Mouse (Mus musculus): ENCODE data around the gene Polr1a.

Polr1a gene

DNA sequence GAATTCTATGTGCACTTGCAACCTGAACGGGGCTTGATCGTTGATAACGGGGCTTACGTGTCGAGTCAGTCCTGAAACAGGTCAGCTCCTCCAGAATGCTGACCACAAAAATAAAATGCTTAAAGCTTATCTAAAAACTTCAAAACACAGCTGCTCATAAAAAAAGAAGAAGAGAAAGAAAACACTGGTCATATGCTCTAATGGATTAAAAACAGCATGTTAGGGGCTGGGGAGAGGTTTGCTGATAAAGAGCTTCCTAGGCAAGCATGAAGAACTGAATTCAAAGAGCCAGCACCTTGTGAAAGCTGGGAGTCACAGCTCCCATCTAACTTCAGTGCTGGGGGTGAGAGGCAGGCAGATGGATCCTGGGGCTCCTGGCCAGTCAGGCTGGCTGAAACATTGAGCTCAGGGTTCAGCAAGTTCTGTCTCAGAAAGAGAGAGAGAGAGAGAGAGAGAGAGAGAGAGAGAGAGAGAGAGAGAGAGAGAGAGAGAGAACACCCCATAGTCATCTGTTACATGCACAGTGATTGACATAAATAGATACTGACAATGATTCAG is 92.4 kb downstream of the Polr1a start:
- DNase-seq = no peak

DNA sequence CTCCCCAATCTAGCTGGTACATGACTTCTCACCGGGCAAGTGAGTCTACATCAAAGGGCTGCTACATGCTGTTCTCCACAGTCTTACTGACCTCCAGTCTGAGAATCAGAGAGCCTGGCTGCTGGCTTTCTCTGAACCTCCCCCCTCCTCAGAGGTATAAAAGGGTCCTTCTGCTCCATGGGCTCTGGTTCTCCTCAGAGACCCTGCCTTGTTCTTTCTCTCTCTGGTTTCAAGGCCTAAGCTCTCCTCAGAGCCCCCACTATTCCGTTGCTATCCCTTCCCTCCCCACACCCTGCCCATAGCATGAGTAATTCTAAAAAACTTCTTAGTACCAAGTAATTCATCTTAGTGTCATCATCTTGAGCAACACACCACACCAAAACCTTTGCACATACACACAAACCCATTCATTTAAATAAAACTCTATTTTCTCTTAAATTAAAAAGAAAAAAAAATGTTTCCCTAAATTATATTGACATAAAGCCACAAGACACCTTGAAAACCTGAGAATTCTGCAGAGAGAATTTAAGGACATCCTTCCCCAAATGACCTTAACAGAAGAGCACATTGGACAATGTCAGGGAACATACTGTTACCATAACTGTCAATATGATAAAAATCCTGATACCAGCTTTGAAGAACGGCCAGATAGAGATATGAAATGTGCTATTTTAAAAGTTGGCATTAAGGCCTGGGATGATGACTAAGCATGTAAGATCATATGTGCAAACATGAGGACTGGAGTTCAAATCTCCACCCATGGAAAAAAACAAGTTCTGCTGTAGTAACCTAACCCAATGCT is 98.8 kb downstream of the Polr1a start:
- DNase-seq = no peak

DNA sequence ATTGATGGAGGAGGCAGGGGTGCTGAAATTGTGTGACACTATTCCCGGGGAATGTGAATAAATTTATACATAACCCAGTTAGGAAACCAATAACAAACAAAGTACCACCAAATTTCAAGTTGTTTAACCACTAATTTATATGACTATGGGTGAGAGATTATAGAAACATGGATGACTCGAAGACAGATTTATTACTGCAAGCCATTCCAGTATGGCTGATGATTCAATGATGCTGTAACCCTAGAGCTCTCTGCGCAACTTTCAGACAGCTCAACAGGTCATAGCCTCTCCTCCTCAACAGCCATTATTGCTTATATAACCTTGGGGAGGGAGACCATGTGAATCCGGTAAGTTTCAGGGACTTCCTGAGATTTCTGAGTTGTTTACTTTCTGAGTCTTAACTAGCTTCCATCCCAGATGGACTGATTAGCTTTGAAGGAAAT is 99.4 kb downstream of the Polr1a start:
- no peak for DNase-seq

DNA sequence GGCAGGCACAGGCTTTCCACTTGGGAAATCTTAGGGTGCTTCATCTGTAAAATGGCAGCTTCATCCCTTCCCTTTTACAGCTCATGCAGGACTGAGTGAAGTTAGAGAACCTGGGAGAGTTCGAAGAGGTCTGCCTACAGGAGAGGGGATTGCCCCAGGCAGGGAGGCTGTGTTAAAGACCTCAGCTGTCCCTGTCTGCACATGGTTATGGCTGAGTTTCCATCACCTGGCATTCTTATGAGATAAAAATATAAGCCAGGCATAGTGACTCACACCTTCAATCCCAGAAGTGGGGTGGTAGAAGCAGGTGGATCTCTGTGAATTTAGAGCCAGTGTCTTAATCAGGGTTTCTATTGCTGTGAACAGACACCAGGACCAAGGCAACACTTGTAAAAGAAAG is 100.6 kb downstream of the Polr1a start:
- no peak for DNase-seq

DNA sequence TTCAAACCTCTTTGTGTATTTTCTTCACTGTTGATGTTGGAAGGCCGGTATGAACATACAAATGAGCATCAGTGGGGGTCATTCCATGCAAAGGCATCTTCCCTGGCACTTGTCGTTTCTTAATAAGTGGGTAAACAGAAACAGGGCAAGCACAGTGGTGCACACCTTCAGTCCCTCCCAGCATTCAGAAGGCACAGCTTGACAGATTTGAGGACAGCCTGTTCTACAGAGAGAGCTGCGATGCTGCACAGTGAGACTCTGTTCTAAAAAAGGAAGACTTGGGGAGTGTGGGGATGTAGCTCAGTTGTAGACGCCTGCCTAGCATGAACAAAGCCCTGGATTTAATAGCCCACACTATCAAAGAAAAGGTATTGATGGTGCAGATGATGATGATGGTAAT is 105.2 kb downstream of the Polr1a start:
- DNase-seq = no peak

DNA sequence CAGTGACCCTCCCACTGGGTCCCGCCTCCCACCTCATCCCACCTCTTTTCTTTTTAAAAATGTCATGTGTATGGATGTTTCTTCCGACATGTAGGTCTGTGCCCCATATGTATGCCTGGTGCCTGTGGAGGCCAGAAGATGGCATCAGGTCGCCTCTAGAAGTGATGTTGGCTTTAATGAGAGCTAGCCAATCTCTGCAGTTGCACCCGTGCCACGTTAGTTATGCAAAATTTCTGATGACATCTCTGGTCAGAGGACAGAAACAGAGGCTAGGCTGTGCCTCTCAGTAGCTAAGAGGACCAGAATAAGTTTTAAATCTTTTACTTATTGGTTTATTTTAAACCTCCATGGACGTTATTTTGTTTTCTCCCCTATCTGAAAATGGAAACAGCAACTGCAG is 109.2 kb downstream of the Polr1a start:
- DNase-seq = no peak

DNA sequence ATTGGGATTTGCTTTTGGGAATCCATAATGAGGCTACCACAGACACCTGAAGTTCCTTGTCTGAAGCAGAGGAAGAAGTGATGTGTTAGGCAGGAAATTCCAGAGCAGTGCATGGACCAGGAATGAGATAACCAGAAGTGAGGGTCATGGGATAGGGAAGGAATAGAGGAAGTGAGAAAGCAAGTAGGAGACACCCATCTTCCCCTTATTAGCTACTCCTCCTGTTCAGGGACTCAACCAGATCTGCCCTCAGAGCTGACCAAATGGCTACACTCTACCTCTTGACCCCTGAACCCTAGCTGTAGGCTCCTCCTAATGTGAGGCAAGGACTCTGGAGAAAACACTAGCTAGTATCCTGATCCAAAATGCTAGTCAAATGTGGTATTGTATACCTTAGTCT is 116.6 kb downstream of the Polr1a start:
- no peak for DNase-seq

DNA sequence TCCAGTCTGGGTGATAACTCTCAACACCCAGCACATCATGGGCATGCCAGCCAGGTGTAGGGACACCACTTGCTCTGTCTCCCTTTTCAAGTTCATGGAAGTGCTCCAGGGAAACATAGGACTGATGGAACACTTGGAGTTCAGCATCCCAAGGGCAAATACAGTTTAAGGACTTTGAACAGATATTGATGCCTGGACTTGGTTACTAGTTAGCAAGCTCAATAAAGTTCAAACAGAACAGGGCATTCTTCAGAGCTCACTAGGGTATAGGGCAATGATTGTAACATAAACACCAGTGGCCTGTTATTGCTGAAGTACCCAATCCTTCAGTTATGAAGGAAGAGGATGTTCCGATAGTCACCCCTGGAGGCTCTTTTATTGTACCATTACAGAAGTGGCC is 119.2 kb downstream of the Polr1a start:
- DNase-seq = no peak

DNA sequence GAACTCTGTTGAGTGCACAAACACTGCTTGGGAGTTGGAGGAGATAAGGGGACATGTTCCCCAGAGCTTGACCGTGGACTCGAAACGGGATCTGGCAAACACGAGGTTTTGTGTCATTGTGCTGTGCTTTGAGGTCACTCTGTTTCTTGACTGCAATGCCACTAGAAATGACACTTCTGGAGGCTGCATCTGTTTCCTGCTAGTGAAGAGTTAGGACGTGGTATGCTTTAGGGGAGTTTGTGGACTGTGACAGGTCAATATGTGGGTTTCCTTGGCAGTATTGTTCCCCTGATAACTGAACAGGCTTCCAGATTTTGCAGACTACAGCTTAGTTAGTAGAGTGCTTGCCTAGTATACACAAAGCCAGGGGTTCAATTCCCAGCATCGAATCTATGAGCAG is 120.8 kb downstream of the Polr1a start:
- no peak for DNase-seq
